Mouse (Mus musculus) bone marrow macrophage, adult 2 months (primary cell): ENCODE measurements around the gene Slc31a1.

ENCODE experiments used
- CTCF ChIP-seq: IDR thresholded peaks from 2 replicates; pipeline ENCODE4 v1.5.1; 2012; ENCODE audit warnings: low read depth, mild to moderate bottlenecking, low read length, moderate library complexity
- POLR2A ChIP-seq: IDR thresholded peaks from 2 replicates; pipeline ENCODE4 v1.6.1; 2012; ENCODE audit warnings: mild to moderate bottlenecking, low read depth, low read length, borderline replicate concordance

GRCm38 (mm10) chr4:62419091-62419490, 58.6 kb downstream of the Slc31a1 start:
- TF ChIP-seq CTCF (no peak), POLR2A (no peak)
